In the genomic region with DNA sequence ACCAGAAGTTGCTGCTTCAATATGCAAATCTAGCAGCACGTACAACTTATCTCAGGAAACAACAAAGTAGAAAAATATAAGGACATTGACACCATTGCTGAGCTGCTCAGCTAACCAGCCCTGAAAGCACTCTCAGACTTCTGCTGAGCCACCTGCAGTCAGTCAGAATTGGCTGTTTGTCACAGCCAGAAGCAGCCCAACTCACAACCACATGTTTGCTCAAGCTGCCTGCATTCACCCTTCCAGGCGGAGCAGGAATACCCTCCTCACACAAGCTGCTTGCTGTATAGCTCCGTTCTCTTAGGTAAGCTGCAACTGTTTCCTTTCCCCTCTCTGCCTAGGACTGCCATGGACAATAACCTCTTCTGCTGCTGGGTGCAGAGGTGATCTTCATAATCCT, we compare ENCODE assay signal across 25 mouse cellular contexts. TPM values are rescaled to one million over a fixed set of nuclear protein-coding genes. Genes with fewer than 3 reads are reported as not detected.
DNase-seq lines count a peak whose midpoint lies in the region; ATAC-seq and TF ChIP-seq lines count a peak whose summit lies in the region.
"Had no signal": no experiment of that assay in that cellular context is flagged by ENCODE, and none has a peak within 500 bp of the region (broad histone marks: within the 10 kb centered on the region; RNA-seq: fewer than 3 reads in every experiment).

No protein-coding gene starts in this region.

- H3K27me3 ChIP-seq in hindbrain, embryonic 14.5 days (ENCODE audit: control insufficient read depth, insufficient read depth, low read length), result peaks cover 3% of the 10 kb centered on the region; the same call in 1 of the 2 replicates
- peaks cover 5% of the 10 kb centered on the region; the same call in 1 of the 2 replicates for H3K27me3 ChIP-seq in hindbrain, embryonic 11.5 days (ENCODE audit: control insufficient read depth, insufficient read depth, low read length)
- peaks cover 24% of the 10 kb centered on the region for H3K27me3 ChIP-seq in midbrain, embryonic 12.5 days
- no peaks in the 10 kb centered on the region for H3K27me3 ChIP-seq in midbrain, postnatal 0 days (ENCODE audit: insufficient read depth, low read length)
- peaks cover 26% of the 10 kb centered on the region for H3K27me3 ChIP-seq in limb, embryonic 10.5 days (ENCODE audit: low read depth, poor library complexity, severe bottlenecking)

- H3K36me3 ChIP-seq in hindbrain, embryonic 14.5 days (replicated peaks; ENCODE audit: control insufficient read depth, insufficient read depth), result 0 out of 2 replicates have a peak, but pooled peaks cover 5% of the 10 kb centered on the region
- H3K36me3 ChIP-seq in hindbrain, embryonic 11.5 days (ENCODE audit: control insufficient read depth, insufficient read depth, low read length), result no peaks in the 10 kb centered on the region
- H3K36me3 ChIP-seq in midbrain, embryonic 12.5 days, result no peaks in the 10 kb centered on the region
- H3K36me3 ChIP-seq in midbrain, postnatal 0 days (ENCODE audit: insufficient read depth, low read length), result no peaks in the 10 kb centered on the region; the same call in 1 of the 2 replicates
- no peaks in the 10 kb centered on the region for H3K36me3 ChIP-seq in limb, embryonic 10.5 days
- H3K36me3 ChIP-seq: embryonic facial prominence, embryonic 15.5 days; limb, embryonic 13.5 days had no signal

- H3K4me1 ChIP-seq in hindbrain, embryonic 14.5 days (replicated peaks; ENCODE audit: control insufficient read depth, insufficient read depth, low read length), result peaks cover 8% of the 10 kb centered on the region; the same call in 1 of the 2 replicates
- no peaks in the 10 kb centered on the region for H3K4me1 ChIP-seq in hindbrain, embryonic 11.5 days (replicated peaks; ENCODE audit: control insufficient read depth, insufficient read depth, low read length)
- peaks cover 6% of the 10 kb centered on the region; the same call in 1 of the 2 replicates for H3K4me1 ChIP-seq in midbrain, embryonic 12.5 days
- H3K4me1 ChIP-seq in midbrain, postnatal 0 days (ENCODE audit: insufficient read depth, low read length), result no peaks in the 10 kb centered on the region
- H3K4me1 ChIP-seq in bone marrow, adult 2 months (ENCODE audit: control insufficient read depth, insufficient read depth, low read length), result peaks cover 5% of the 10 kb centered on the region
- H3K4me1 ChIP-seq in limb, embryonic 10.5 days, result 0 out of 2 replicates have a peak, but pooled peaks cover 8% of the 10 kb centered on the region
- H3K4me1 ChIP-seq: embryonic facial prominence, embryonic 15.5 days; limb, embryonic 13.5 days had no signal

- DNase-seq in hindbrain, embryonic 14.5 days (ENCODE audit: low spot score), result no peak
- DNase-seq in hindbrain, embryonic 11.5 days (ENCODE audit: low spot score), result no peak
- DNase-seq in midbrain, postnatal 0 days (ENCODE audit: low spot score), result no peak
- DNase-seq in forelimb bud, embryonic 11.5 days (ENCODE audit: low read depth, low spot score), result peak; percentile 55
- no peak for DNase-seq in limb, embryonic 10.5 days (ENCODE audit: low spot score)
- DNase-seq: adrenal gland, postnatal 36 days; B cell, adult 2 months; cerebellum, postnatal 14 days; embryo, embryonic 11 days; gastrocnemius, postnatal 14 days; heart, postnatal 10 days; kidney, adult 8-10 months; kidney, postnatal 25 days; thymus, postnatal 14 days had no signal

- TF ChIP-seq CTCF in midbrain, postnatal 0 days (IDR thresholded peaks at IDR 0.05), result no peak
- TF ChIP-seq CTCF in bone marrow, adult 2 months (IDR thresholded peaks at IDR 0.05; ENCODE audit: control insufficient read depth, insufficient read depth, low read length), result no peak

- no peak for TF ChIP-seq POLR2A in bone marrow, adult 2 months (IDR thresholded peaks at IDR 0.05; ENCODE audit: borderline replicate concordance, control insufficient read depth, low read depth, low read length)

- 0 out of 2 replicates have a peak overlapping the region, but pooled peaks have one; percentile 11 for H3K9ac ChIP-seq in hindbrain, embryonic 14.5 days
- no peak overlapping the region for H3K9ac ChIP-seq in hindbrain, embryonic 11.5 days (ENCODE audit: low read depth, low read length)
- H3K9ac ChIP-seq in midbrain, embryonic 12.5 days (replicated peaks), result 0 out of 2 replicates have a peak overlapping the region, but pooled peaks have one; percentile 6
- H3K9ac ChIP-seq in midbrain, postnatal 0 days (replicated peaks; ENCODE audit: low read length, poor library complexity, severe bottlenecking), result no peak overlapping the region
- H3K9ac ChIP-seq: embryonic facial prominence, embryonic 15.5 days; limb, embryonic 13.5 days; liver, embryonic 14.5 days had no signal

- no peak overlapping the region for H3K4me3 ChIP-seq in hindbrain, embryonic 14.5 days (replicated peaks; ENCODE audit: low read length)
- no peak overlapping the region for H3K4me3 ChIP-seq in hindbrain, embryonic 11.5 days (ENCODE audit: low read depth, low read length)
- H3K4me3 ChIP-seq in midbrain, embryonic 12.5 days, result no peak overlapping the region
- H3K4me3 ChIP-seq in midbrain, postnatal 0 days (ENCODE audit: low read depth, low read length), result no peak overlapping the region
- no peak overlapping the region for H3K4me3 ChIP-seq in bone marrow, adult 2 months (replicated peaks; ENCODE audit: control insufficient read depth, low read depth, low read length)
- H3K4me3 ChIP-seq in limb, embryonic 10.5 days, result no peak overlapping the region
- H3K4me3 ChIP-seq: embryonic facial prominence, embryonic 15.5 days; limb, embryonic 13.5 days; myocyte had no signal

- H3K27ac ChIP-seq in hindbrain, embryonic 14.5 days, result no peak overlapping the region
- H3K27ac ChIP-seq in hindbrain, embryonic 11.5 days (ENCODE audit: low read depth, low read length), result no peak overlapping the region
- peak overlapping the region; percentile 27; the same call in 1 of the 2 replicates for H3K27ac ChIP-seq in midbrain, embryonic 12.5 days (replicated peaks)
- H3K27ac ChIP-seq in midbrain, postnatal 0 days (ENCODE audit: low read depth, low read length), result no peak overlapping the region; the same call in 1 of the 2 replicates
- H3K27ac ChIP-seq in bone marrow, adult 2 months (ENCODE audit: control insufficient read depth, insufficient read depth, low read depth, low read length, poor library complexity), result peak overlapping the region; percentile 44; the same call in 1 of the 2 replicates
- no peak overlapping the region for H3K27ac ChIP-seq in limb, embryonic 10.5 days
- H3K27ac ChIP-seq: embryonic facial prominence, embryonic 15.5 days; limb, embryonic 13.5 days; liver, embryonic 14.5 days had no signal

- ATAC-seq in hindbrain, embryonic 14.5 days (ENCODE audit: low FRiP score), result no peak
- ATAC-seq in hindbrain, embryonic 11.5 days (ENCODE audit: low FRiP score), result no peak
- no peak for ATAC-seq in midbrain, embryonic 12.5 days (ENCODE audit: low FRiP score, low read depth)
- ATAC-seq in midbrain, postnatal 0 days (ENCODE audit: low FRiP score), result no peak
- no peak for ATAC-seq in frontal cortex, adult (ENCODE audit: low TSS enrichment)
- ATAC-seq: inflammation-experienced regulatory T-cells, adult 6 months; Patski had no signal

- no peak overlapping the region for H3K4me2 ChIP-seq in hindbrain, embryonic 14.5 days (replicated peaks)
- no peak overlapping the region for H3K4me2 ChIP-seq in hindbrain, embryonic 11.5 days (replicated peaks; ENCODE audit: low read depth, low read length)
- no peak overlapping the region for H3K4me2 ChIP-seq in midbrain, embryonic 12.5 days (replicated peaks)
- no peak overlapping the region for H3K4me2 ChIP-seq in midbrain, postnatal 0 days (ENCODE audit: low read depth, low read length, poor library complexity, severe bottlenecking)
- H3K4me2 ChIP-seq: embryonic facial prominence, embryonic 15.5 days; limb, embryonic 13.5 days had no signal

- 55% methylated on average over 3 of the region's 3 CpGs for WGBS in hindbrain, embryonic 14.5 days
- 63% methylated on average over 3 of the region's 3 CpGs for WGBS in hindbrain, embryonic 11.5 days
- 45% methylated on average over 3 of the region's 3 CpGs for WGBS in midbrain, embryonic 12.5 days
- WGBS in midbrain, postnatal 0 days, result 57% methylated on average over 3 of the region's 3 CpGs
- WGBS in bone marrow, adult 2 months, result 41% methylated on average over 3 of the region's 3 CpGs
- WGBS in limb, embryonic 10.5 days, result 57% methylated on average over 3 of the region's 3 CpGs

- no peaks in the 10 kb centered on the region for H3K9me3 ChIP-seq in hindbrain, embryonic 14.5 days (ENCODE audit: control insufficient read depth, low read length)
- H3K9me3 ChIP-seq in hindbrain, embryonic 11.5 days (ENCODE audit: control insufficient read depth, low read length), result no peaks in the 10 kb centered on the region
- H3K9me3 ChIP-seq in midbrain, embryonic 12.5 days, result no peaks in the 10 kb centered on the region
- no peaks in the 10 kb centered on the region for H3K9me3 ChIP-seq in midbrain, postnatal 0 days (ENCODE audit: low read length)
- H3K9me3 ChIP-seq in limb, embryonic 10.5 days (replicated peaks), result no peaks in the 10 kb centered on the region
- H3K9me3 ChIP-seq: embryonic facial prominence, embryonic 15.5 days; limb, embryonic 13.5 days had no signal

RNA-seq across cellular contexts. Expression of a gene that starts 2.4 kb away (rescaled TPM):
- 1.7 and 2.4 TPM in 2 replicates for polyA plus RNA-seq in hindbrain, embryonic 14.5 days (2014; fragmentation: Nextera tagmentation; extraction: Ambion mirVana)
- polyA plus RNA-seq in hindbrain, embryonic 11.5 days (2014; fragmentation: Nextera tagmentation; extraction: Ambion mirVana), result 2.1 and 2.2 TPM in 2 replicates
- 2.6 and 2.7 TPM in 2 replicates for polyA plus RNA-seq in midbrain, embryonic 12.5 days (2016; fragmentation: Nextera tagmentation; extraction: Ambion mirVana)
- total RNA-seq in midbrain, postnatal 0 days (2014; rRNA removed), result 4.5 and 7.0 TPM in 2 replicates
- 1.1 and 1.3 TPM in 2 replicates for polyA plus RNA-seq in midbrain, postnatal 0 days (2015; fragmentation: Nextera tagmentation; extraction: Ambion mirVana)
- 4.8 and 8.3 TPM in 2 replicates for polyA plus RNA-seq in bone marrow, adult 2 months (2011; ENCODE audit: insufficient read depth, insufficient read length, low replicate concordance, missing spikeins)
- 1.5 and 1.7 TPM in 2 replicates for polyA plus RNA-seq in limb, embryonic 10.5 days (2016; fragmentation: Nextera tagmentation; extraction: Ambion mirVana)
- polyA plus RNA-seq: inflammation-experienced regulatory T-cells, adult 6 months; myocyte; Patski had no signal

RNA-seq across cellular contexts. Expression of a gene that starts 31.7 kb away (rescaled TPM):
- 0.84 and 1.8 TPM in 2 replicates for polyA plus RNA-seq in hindbrain, embryonic 14.5 days (2014; fragmentation: Nextera tagmentation; extraction: Ambion mirVana)
- polyA plus RNA-seq in hindbrain, embryonic 11.5 days (2014; fragmentation: Nextera tagmentation; extraction: Ambion mirVana), result 0.45 and 0.81 TPM in 2 replicates
- 0.97 and 1.5 TPM in 2 replicates for polyA plus RNA-seq in midbrain, embryonic 12.5 days (2016; fragmentation: Nextera tagmentation; extraction: Ambion mirVana)
- 34.0 and 35.5 TPM in 2 replicates for total RNA-seq in midbrain, postnatal 0 days (2014; rRNA removed)
- polyA plus RNA-seq in midbrain, postnatal 0 days (2015; fragmentation: Nextera tagmentation; extraction: Ambion mirVana), result 1.1 and 1.4 TPM in 2 replicates
- polyA plus RNA-seq in bone marrow, adult 2 months (2011; ENCODE audit: insufficient read depth, insufficient read length, low replicate concordance, missing spikeins), result not detected in 2 replicates
- not detected in 2 replicates for polyA plus RNA-seq in limb, embryonic 10.5 days (2016; fragmentation: Nextera tagmentation; extraction: Ambion mirVana)
- total RNA-seq: heart, postnatal 10 days; megakaryocyte, adult 5-6 weeks had no signal
- polyA plus RNA-seq: embryonic facial prominence, embryonic 15.5 days; inflammation-experienced regulatory T-cells, adult 6 months; limb, embryonic 13.5 days; liver, embryonic 14.5 days; lung, embryonic 16.5 days; myocyte; Patski had no signal

RNA-seq across cellular contexts. Expression of a gene that starts 44.9 kb away (rescaled TPM):
- 2.2 and 3.2 TPM in 2 replicates for polyA plus RNA-seq in hindbrain, embryonic 14.5 days (2014; fragmentation: Nextera tagmentation; extraction: Ambion mirVana)
- polyA plus RNA-seq in hindbrain, embryonic 11.5 days (2014; fragmentation: Nextera tagmentation; extraction: Ambion mirVana), result 2.0 and 2.4 TPM in 2 replicates
- polyA plus RNA-seq in midbrain, embryonic 12.5 days (2016; fragmentation: Nextera tagmentation; extraction: Ambion mirVana), result 1.8 and 2.4 TPM in 2 replicates
- 11.7 and 13.7 TPM in 2 replicates for total RNA-seq in midbrain, postnatal 0 days (2014; rRNA removed)
- 8.7 and 9.6 TPM in 2 replicates for polyA plus RNA-seq in midbrain, postnatal 0 days (2015; fragmentation: Nextera tagmentation; extraction: Ambion mirVana)
- 20.0 and 54.3 TPM in 2 replicates for polyA plus RNA-seq in bone marrow, adult 2 months (2011; ENCODE audit: insufficient read depth, insufficient read length, low replicate concordance, missing spikeins)
- 0.88 and 1.1 TPM in 2 replicates for polyA plus RNA-seq in limb, embryonic 10.5 days (2016; fragmentation: Nextera tagmentation; extraction: Ambion mirVana)

RNA-seq across cellular contexts. Expression of a gene that starts 48.2 kb away (rescaled TPM):
- 137 and 149 TPM in 2 replicates for polyA plus RNA-seq in hindbrain, embryonic 14.5 days (2014; fragmentation: Nextera tagmentation; extraction: Ambion mirVana)
- polyA plus RNA-seq in hindbrain, embryonic 11.5 days (2014; fragmentation: Nextera tagmentation; extraction: Ambion mirVana), result 71.1 and 96.5 TPM in 2 replicates
- polyA plus RNA-seq in midbrain, embryonic 12.5 days (2016; fragmentation: Nextera tagmentation; extraction: Ambion mirVana), result 128 and 129 TPM in 2 replicates
- 54.5 and 60.7 TPM in 2 replicates for total RNA-seq in midbrain, postnatal 0 days (2014; rRNA removed)
- polyA plus RNA-seq in midbrain, postnatal 0 days (2015; fragmentation: Nextera tagmentation; extraction: Ambion mirVana), result 240 and 249 TPM in 2 replicates
- polyA plus RNA-seq in bone marrow, adult 2 months (2011; ENCODE audit: insufficient read depth, insufficient read length, low replicate concordance, missing spikeins), result 29.8 and 30.9 TPM in 2 replicates
- polyA plus RNA-seq in limb, embryonic 10.5 days (2016; fragmentation: Nextera tagmentation; extraction: Ambion mirVana), result 82.6 and 92.5 TPM in 2 replicates

Comparison
In these comparisons a context has a peak if more than half of its experiments do, and no peak if none do; other contexts are left out.
1. H3K27ac ChIP-seq: peak in midbrain, embryonic 12.5 days (single experiment) and bone marrow, adult 2 months (single experiment); none in hindbrain, embryonic 14.5 days (single experiment), hindbrain, embryonic 11.5 days (single experiment), midbrain, postnatal 0 days (single experiment) and limb, embryonic 10.5 days (single experiment).
2. H3K9ac ChIP-seq: peak in hindbrain, embryonic 14.5 days (single experiment) and midbrain, embryonic 12.5 days (single experiment); none in hindbrain, embryonic 11.5 days (single experiment) and midbrain, postnatal 0 days (single experiment).